Comparison of ENCODE assay signal across 10 mouse cellular contexts in genomic region chr12:12693838-12694777, GRCm38 (mm10).
DNase-seq lines count a peak whose midpoint lies in the region; ATAC-seq lines count a peak whose summit lies in the region.
"Had no signal": no experiment of that assay in that cellular context is flagged by ENCODE, and none has a peak within 500 bp of the region (broad histone marks: within the 10 kb centered on the region; RNA-seq: fewer than 3 reads in every experiment).

No protein-coding gene starts in this region.

- H3K36me3 ChIP-seq in heart, embryonic 12.5 days: no peaks in the 10 kb centered on the region
- H3K36me3 ChIP-seq in hindbrain, embryonic 13.5 days: no peaks in the 10 kb centered on the region
- no peaks in the 10 kb centered on the region for H3K36me3 ChIP-seq in midbrain, embryonic 16.5 days (ENCODE audit: control insufficient read depth, insufficient read depth, low read length)

- peaks cover 11% of the 10 kb centered on the region; the same call in 1 of the 2 replicates for H3K27me3 ChIP-seq in heart, embryonic 12.5 days (replicated peaks)
- H3K27me3 ChIP-seq in hindbrain, embryonic 13.5 days: peaks cover 17% of the 10 kb centered on the region
- H3K27me3 ChIP-seq in midbrain, embryonic 16.5 days (ENCODE audit: control insufficient read depth, insufficient read depth, low read depth, low read length): peaks cover 2% of the 10 kb centered on the region; the same call in 1 of the 2 replicates

- intact Hi-C loops in heart, postnatal 14 days (cut with DNase I): no loop called here
- intact Hi-C loops in left cerebral cortex, postnatal 36 days (cut with DNase I): no loop called here

- H3K4me1 ChIP-seq in heart, embryonic 12.5 days (replicated peaks): peaks cover 10% of the 10 kb centered on the region
- peaks cover 19% of the 10 kb centered on the region for H3K4me1 ChIP-seq in hindbrain, embryonic 13.5 days (replicated peaks)
- peaks cover 10% of the 10 kb centered on the region; the same call in 1 of the 2 replicates for H3K4me1 ChIP-seq in midbrain, embryonic 16.5 days (ENCODE audit: control insufficient read depth, insufficient read depth, low read length)

- no peak overlapping the region; the same call in 1 of the 2 replicates for H3K9ac ChIP-seq in heart, embryonic 12.5 days
- peak overlapping the region; percentile 49; the same call in 1 of the 2 replicates for H3K9ac ChIP-seq in hindbrain, embryonic 13.5 days
- H3K9ac ChIP-seq in midbrain, embryonic 16.5 days (ENCODE audit: low read depth, low read length): 0 out of 2 replicates have a peak overlapping the region, but pooled peaks have one; percentile 26

- 23% methylated on average over 29 of the region's 29 CpGs for WGBS in heart, embryonic 12.5 days
- WGBS in hindbrain, embryonic 13.5 days: 6% methylated on average over 29 of the region's 29 CpGs
- 7% methylated on average over 29 of the region's 29 CpGs for WGBS in midbrain, embryonic 16.5 days

- no peak for ATAC-seq in heart, embryonic 12.5 days (ENCODE audit: insufficient number of reproducible peaks, low FRiP score)
- peak; percentile 75 for ATAC-seq in hindbrain, embryonic 13.5 days (ENCODE audit: low FRiP score)
- ATAC-seq in midbrain, embryonic 16.5 days: peak; percentile 76

- peak overlapping the region; percentile 56 for H3K4me2 ChIP-seq in heart, embryonic 12.5 days
- peak overlapping the region; percentile 39 for H3K4me2 ChIP-seq in hindbrain, embryonic 13.5 days
- peak overlapping the region; percentile 31 for H3K4me2 ChIP-seq in midbrain, embryonic 16.5 days (ENCODE audit: low read length)

- no peak overlapping the region for H3K27ac ChIP-seq in heart, embryonic 12.5 days (ENCODE audit: poor library complexity, severe bottlenecking)
- no peak overlapping the region for H3K27ac ChIP-seq in hindbrain, embryonic 13.5 days
- H3K27ac ChIP-seq in midbrain, embryonic 16.5 days (ENCODE audit: low read length): no peak overlapping the region

- H3K9me3 ChIP-seq in heart, embryonic 12.5 days (replicated peaks): no peaks in the 10 kb centered on the region
- no peaks in the 10 kb centered on the region for H3K9me3 ChIP-seq in hindbrain, embryonic 13.5 days
- H3K9me3 ChIP-seq in midbrain, embryonic 16.5 days (replicated peaks; ENCODE audit: control insufficient read depth, low read length, poor library complexity, severe bottlenecking): no peaks in the 10 kb centered on the region

- peak overlapping the region; percentile 19 for H3K4me3 ChIP-seq in heart, embryonic 12.5 days
- H3K4me3 ChIP-seq in hindbrain, embryonic 13.5 days: no peak overlapping the region
- no peak overlapping the region for H3K4me3 ChIP-seq in midbrain, embryonic 16.5 days (ENCODE audit: low read depth, low read length)

- no peak for DNase-seq in heart, postnatal 14 days
- DNase-seq in embryo, embryonic 11 days: peak; percentile 82
- DNase-seq in layer of hippocampus, adult 9-10 months (ENCODE audit: low spot score): no peak
- DNase-seq in left cerebral cortex, postnatal 36 days (ENCODE audit: low spot score in 2 of 2): no peak
- no peak for DNase-seq in urinary bladder, postnatal 4 days (ENCODE audit: low spot score in 2 of 2)
- DNase-seq: cerebellum, postnatal 25 days; heart, adult 11 months had no signal
